Mouse (Mus musculus): ENCODE measurements around the gene Rfc5.

DNA sequence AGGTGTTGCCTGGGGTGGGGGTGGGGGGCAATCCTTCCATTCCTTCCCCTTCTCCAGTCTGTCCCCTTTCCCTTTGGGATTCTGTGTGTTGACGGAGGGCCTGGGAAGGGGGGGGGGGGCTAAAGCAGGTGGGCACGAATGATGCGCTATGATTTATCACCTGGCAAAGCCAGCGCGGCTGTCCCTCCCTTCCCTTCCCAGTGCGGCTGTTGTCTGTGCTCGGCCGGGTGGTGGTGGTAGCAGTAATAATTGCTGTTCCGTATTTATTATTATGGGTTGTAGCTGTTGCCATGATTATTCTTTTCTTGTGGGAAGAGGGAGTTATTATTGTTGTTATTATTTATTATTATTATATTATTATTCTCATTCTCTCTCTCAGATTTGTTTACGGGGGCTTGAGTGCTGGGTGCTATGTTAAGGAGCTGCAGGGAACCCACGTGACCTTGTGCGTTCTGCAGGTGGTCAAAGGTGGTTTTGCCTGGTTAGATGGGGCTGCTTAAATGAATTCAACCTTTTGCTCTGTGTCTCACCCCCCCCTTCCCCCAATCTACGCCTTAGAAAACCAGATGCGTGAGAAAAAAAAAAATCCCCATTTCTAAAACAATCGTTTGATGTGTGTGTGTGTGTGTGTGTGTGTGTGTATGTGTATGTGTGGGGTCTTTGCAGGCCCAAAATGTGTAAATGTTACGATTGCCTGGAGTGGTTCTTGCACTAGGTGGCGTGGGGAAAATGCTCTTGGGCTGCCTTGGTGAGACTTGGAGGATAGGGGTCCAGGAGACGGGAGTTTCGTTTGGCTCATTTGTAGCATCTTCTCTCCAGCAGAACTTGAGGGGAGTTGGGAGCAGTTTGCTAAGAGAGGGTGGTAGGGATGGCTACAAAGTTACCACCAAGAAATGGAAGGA lies 26.4 kb upstream of the Rfc5 start:
- no peak for TF ChIP-seq CTCF (IDR thresholded peaks at IDR 0.05; ENCODE audit: low read depth, low read length)
- TF ChIP-seq GATA1 (IDR thresholded peaks at IDR 0.05; ENCODE audit: borderline replicate concordance, low read length) = no peak

All from G1E (cell line).